Mouse (Mus musculus): ENCODE measurements around the gene Pip4p1.

DNA sequence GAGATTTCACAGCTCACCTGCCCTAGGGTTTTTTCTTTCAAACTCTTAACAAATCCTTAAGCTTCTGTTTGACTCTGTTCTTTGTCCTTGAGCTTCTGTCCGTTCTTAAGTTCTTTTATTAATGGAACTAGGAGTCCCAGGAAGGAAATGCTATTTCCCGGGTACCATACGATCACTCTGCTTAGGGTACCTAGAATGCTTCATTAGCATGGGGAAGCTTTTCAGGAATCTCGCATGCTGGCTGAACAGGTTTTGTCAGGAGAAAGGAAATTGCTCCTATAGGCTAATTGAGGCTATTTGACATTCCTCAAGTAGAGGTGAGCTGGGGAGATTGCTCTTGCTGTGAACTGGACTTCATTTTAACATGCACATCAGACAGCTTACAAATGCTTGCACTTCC is 43.0 kb upstream of the Pip4p1 start:
- no peak for TF ChIP-seq CTCF (IDR thresholded peaks at IDR 0.05)
- TF ChIP-seq EP300 (IDR thresholded peaks at IDR 0.05), result no peak

Data from lung, postnatal 0 days (tissue).